ENCODE assay signal across 21 mouse cellular contexts in genomic region chr5:135682942-135683570, GRCm38 (mm10). TPM values are rescaled to one million over a fixed set of nuclear protein-coding genes. Genes with fewer than 3 reads are reported as not detected.
DNase-seq lines count a peak whose midpoint lies in the region; ATAC-seq and TF ChIP-seq lines count a peak whose summit lies in the region.
"Had no signal": no experiment of that assay in that cellular context is flagged by ENCODE, and none has a peak within 500 bp of the region (broad histone marks: within the 10 kb centered on the region; RNA-seq: fewer than 3 reads in every experiment).

No protein-coding gene starts in this region.

- ATAC-seq in intestine, postnatal 0 days, result peak; percentile 30
- peak; percentile 32; the same call in 1 of the 2 replicates for ATAC-seq in stomach, embryonic 16.5 days (ENCODE audit: insufficient read depth, low FRiP score)
- ATAC-seq in midbrain, embryonic 11.5 days (ENCODE audit: low FRiP score), result no peak
- ATAC-seq: Patski had no signal

- no peaks in the 10 kb centered on the region for H3K9me3 ChIP-seq in intestine, postnatal 0 days (ENCODE audit: control insufficient read depth)
- no peaks in the 10 kb centered on the region for H3K9me3 ChIP-seq in stomach, embryonic 16.5 days (replicated peaks; ENCODE audit: control insufficient read depth, low read length)
- no peaks in the 10 kb centered on the region for H3K9me3 ChIP-seq in midbrain, embryonic 11.5 days (ENCODE audit: control insufficient read depth, low read length)
- H3K9me3 ChIP-seq: embryonic facial prominence, embryonic 12.5 days; forebrain, embryonic 12.5 days; hindbrain, embryonic 12.5 days; midbrain, embryonic 12.5 days had no signal

- no peak overlapping the region for H3K9ac ChIP-seq in intestine, postnatal 0 days (ENCODE audit: low read depth, low read length)
- no peak overlapping the region for H3K9ac ChIP-seq in stomach, embryonic 16.5 days (ENCODE audit: low read length)
- no peak overlapping the region for H3K9ac ChIP-seq in midbrain, embryonic 11.5 days (ENCODE audit: low read length)
- H3K9ac ChIP-seq: embryonic facial prominence, embryonic 12.5 days; forebrain, embryonic 12.5 days; hindbrain, embryonic 12.5 days; midbrain, embryonic 12.5 days had no signal

- WGBS in intestine, postnatal 0 days, result 51% methylated on average over 12 of the region's 12 CpGs
- 59% methylated on average over 12 of the region's 12 CpGs for WGBS in stomach, embryonic 16.5 days
- 88% methylated on average over 12 of the region's 12 CpGs for WGBS in midbrain, embryonic 11.5 days

- DNase-seq in adrenal gland, postnatal 14 days, result peak; percentile 45
- no peak for DNase-seq in adrenal gland, adult 18-20 months (ENCODE audit: low spot score in 2 of 2)
- DNase-seq in 416B (ENCODE audit: low read depth), result peak; percentile 31
- no peak for DNase-seq in midbrain, embryonic 11.5 days (ENCODE audit: low spot score, missing footprints)
- no peak for DNase-seq in lung, postnatal 25 days (ENCODE audit: low spot score)
- DNase-seq: cerebellum, adult 18-20 months; cerebellum, postnatal 14 days; kidney, adult 2 months; kidney, postnatal 10 days; spleen, adult 18-20 months; thymus, adult 18-20 months; thymus, postnatal 36 days had no signal

- H3K27me3 ChIP-seq in intestine, postnatal 0 days (replicated peaks; ENCODE audit: control insufficient read depth, insufficient read depth, low read length), result no peaks in the 10 kb centered on the region
- H3K27me3 ChIP-seq in stomach, embryonic 16.5 days (ENCODE audit: control insufficient read depth, insufficient read depth, low read length), result no peaks in the 10 kb centered on the region
- H3K27me3 ChIP-seq in midbrain, embryonic 11.5 days (ENCODE audit: control insufficient read depth, insufficient read depth, low read length), result no peaks in the 10 kb centered on the region
- H3K27me3 ChIP-seq: embryonic facial prominence, embryonic 12.5 days; forebrain, embryonic 12.5 days; hindbrain, embryonic 12.5 days; midbrain, embryonic 12.5 days; Patski had no signal

- no peaks in the 10 kb centered on the region for H3K36me3 ChIP-seq in intestine, postnatal 0 days (ENCODE audit: control insufficient read depth, insufficient read depth)
- no peaks in the 10 kb centered on the region for H3K36me3 ChIP-seq in stomach, embryonic 16.5 days (ENCODE audit: control insufficient read depth, insufficient read depth, low read length)
- no peaks in the 10 kb centered on the region for H3K36me3 ChIP-seq in midbrain, embryonic 11.5 days (ENCODE audit: control insufficient read depth, insufficient read depth, low read length)
- H3K36me3 ChIP-seq: embryonic facial prominence, embryonic 12.5 days; forebrain, embryonic 12.5 days; hindbrain, embryonic 12.5 days; midbrain, embryonic 12.5 days had no signal

- H3K27ac ChIP-seq in intestine, postnatal 0 days (ENCODE audit: low read depth, low read length), result peak overlapping the region; percentile 50
- peak overlapping the region; percentile 79 for H3K27ac ChIP-seq in stomach, embryonic 16.5 days (ENCODE audit: low read length)
- H3K27ac ChIP-seq in midbrain, embryonic 11.5 days (ENCODE audit: low read depth, low read length), result no peak overlapping the region
- H3K27ac ChIP-seq: embryonic facial prominence, embryonic 12.5 days; forebrain, embryonic 12.5 days; hindbrain, embryonic 12.5 days; left cerebral cortex, adult 2 months; midbrain, embryonic 12.5 days had no signal

- no peak overlapping the region for H3K4me2 ChIP-seq in intestine, postnatal 0 days (replicated peaks; ENCODE audit: low read depth)
- no peak overlapping the region for H3K4me2 ChIP-seq in stomach, embryonic 16.5 days (ENCODE audit: low read depth, low read length)
- no peak overlapping the region for H3K4me2 ChIP-seq in midbrain, embryonic 11.5 days
- H3K4me2 ChIP-seq: embryonic facial prominence, embryonic 12.5 days; forebrain, embryonic 12.5 days; hindbrain, embryonic 12.5 days; midbrain, embryonic 12.5 days had no signal

- H3K4me1 ChIP-seq in intestine, postnatal 0 days (replicated peaks; ENCODE audit: control insufficient read depth, insufficient read depth, low read length), result no peaks in the 10 kb centered on the region
- no peaks in the 10 kb centered on the region for H3K4me1 ChIP-seq in stomach, embryonic 16.5 days (ENCODE audit: control insufficient read depth, insufficient read depth, low read length)
- no peaks in the 10 kb centered on the region for H3K4me1 ChIP-seq in midbrain, embryonic 11.5 days (ENCODE audit: control insufficient read depth, insufficient read depth, low read length)
- H3K4me1 ChIP-seq: embryonic facial prominence, embryonic 12.5 days had no signal

- no peak overlapping the region for H3K4me3 ChIP-seq in intestine, postnatal 0 days (ENCODE audit: low read depth, low read length)
- no peak overlapping the region for H3K4me3 ChIP-seq in stomach, embryonic 16.5 days (replicated peaks; ENCODE audit: low read length)
- no peak overlapping the region for H3K4me3 ChIP-seq in midbrain, embryonic 11.5 days (ENCODE audit: low read depth, low read length)
- H3K4me3 ChIP-seq: embryonic facial prominence, embryonic 12.5 days; erythroblast, embryonic 14.5 days; forebrain, embryonic 12.5 days; hindbrain, embryonic 12.5 days; left cerebral cortex, adult 2 months; midbrain, embryonic 12.5 days had no signal

- TF ChIP-seq CTCF in intestine, postnatal 0 days (IDR thresholded peaks at IDR 0.05; ENCODE audit: low read depth), result no peak

RNA-seq across cellular contexts. Expression of gene Por, which starts 13.2 kb away (rescaled TPM):
- total RNA-seq in adrenal gland, postnatal 14 days (2021), result 190 and 216 TPM in 2 replicates
- 100 to 1,000 TPM; 315 to 352 TPM for total RNA-seq in adrenal gland, adult 18-20 months (2021)
- polyA plus RNA-seq in intestine, postnatal 0 days (2015; fragmentation: Nextera tagmentation; extraction: Ambion mirVana), result 82.3 and 91.7 TPM in 2 replicates
- 136 and 177 TPM in 2 replicates for polyA plus RNA-seq in stomach, embryonic 16.5 days (2015; fragmentation: Nextera tagmentation; extraction: Ambion mirVana)
- polyA plus RNA-seq in midbrain, embryonic 11.5 days (2014; fragmentation: Nextera tagmentation; extraction: Ambion mirVana), result 79.9 and 95.4 TPM in 2 replicates

RNA-seq across cellular contexts. Expression of gene Rhbdd2, which starts 50.6 kb away (rescaled TPM):
- 34.2 and 34.8 TPM in 2 replicates for total RNA-seq in adrenal gland, postnatal 14 days (2021)
- total RNA-seq in adrenal gland, adult 18-20 months (2021), result 10 to 100 TPM; 43.1 to 46.3 TPM
- polyA plus RNA-seq in intestine, postnatal 0 days (2015; fragmentation: Nextera tagmentation; extraction: Ambion mirVana), result 27.9 and 28.5 TPM in 2 replicates
- polyA plus RNA-seq in stomach, embryonic 16.5 days (2015; fragmentation: Nextera tagmentation; extraction: Ambion mirVana), result 41.3 and 46.0 TPM in 2 replicates
- polyA plus RNA-seq in midbrain, embryonic 11.5 days (2014; fragmentation: Nextera tagmentation; extraction: Ambion mirVana), result 55.5 and 58.5 TPM in 2 replicates

Comparison
In these comparisons a context has a peak if more than half of its experiments do, and no peak if none do; other contexts are left out.
1. DNase-seq: peak in adrenal gland, postnatal 14 days (single experiment) and 416B (single experiment); none in adrenal gland, adult 18-20 months (0 of 2), midbrain, embryonic 11.5 days (single experiment) and lung, postnatal 25 days (single experiment).